Mouse (Mus musculus) hindbrain, postnatal 0 days (tissue): Measurements from ENCODE around the gene Parp9. TPM values are rescaled to one million over a fixed set of nuclear protein-coding genes. Genes with fewer than 3 reads are reported as not detected.
"Not testable (repeated sequence)": the region's sequence is repeated elsewhere in the genome, so short reads cannot be mapped to it uniquely, and the experiment has no call there.

ENCODE experiments used
- ATAC-seq: fragments of 200-750 bp; cut with Nextera tagmentation; 2 replicates; pipeline ENCODE4 v1.8.0; 2017; ENCODE audit warnings: mild to moderate bottlenecking, moderate TSS enrichment, moderate library complexity
- DNase-seq: peaks from one replicate; pipeline ENCODE4 v3.0.0-alpha.2; 2015; ENCODE audit warnings: low spot score
- H3K27ac ChIP-seq: fragments of 300-500 bp; sonication (generic); 2 replicates; pipeline ENCODE4 v1.5.1; 2014; ENCODE audit warnings: mild to moderate bottlenecking
- H3K27me3 ChIP-seq: fragments of 300-500 bp; sonication (generic); 2 replicates; pipeline ENCODE4 v1.6.1; 2014; ENCODE audit warnings: low read length, mixed read lengths; ENCODE audit not compliant: insufficient read depth
- H3K36me3 ChIP-seq: fragments of 300-500 bp; sonication (generic); 2 replicates; pipeline ENCODE4 v1.6.1; 2014; ENCODE audit warnings: low read length, mixed read lengths; ENCODE audit not compliant: insufficient read depth
- H3K4me1 ChIP-seq: fragments of 300-500 bp; sonication (generic); 2 replicates; pipeline ENCODE4 v1.6.1; 2014; ENCODE audit warnings: antibody characterized with exemption, low read length, mixed read lengths; ENCODE audit not compliant: insufficient read depth
- H3K4me2 ChIP-seq: fragments of 300-500 bp; sonication (generic); 2 replicates; pipeline ENCODE4 v1.6.1; 2014; ENCODE audit warnings: low read depth, mild to moderate bottlenecking, low read length, moderate library complexity, mixed read lengths
- H3K4me3 ChIP-seq: fragments of 300-500 bp; sonication (generic); 2 replicates; pipeline ENCODE4 v1.5.1; 2014; ENCODE audit warnings: low read length
- H3K9ac ChIP-seq: fragments of 300-500 bp; sonication (generic); replicated peaks from 2 replicates; pipeline ENCODE4 v1.6.1; 2014; ENCODE audit warnings: mild to moderate bottlenecking, low read length, moderate library complexity, mixed read lengths
- H3K9me3 ChIP-seq: fragments of 300-500 bp; sonication (generic); 2 replicates; pipeline ENCODE4 v1.6.1; 2016; ENCODE audit warnings: low read length, mixed read lengths
- CTCF ChIP-seq: IDR thresholded peaks from 2 replicates; pipeline ENCODE4 v1.5.1; 2016; ENCODE audit warnings: antibody characterized with exemption, control low read depth, low read depth
- WGBS: fragments of 180-500 bp; shearing (Covaris S2); extraction: QIAGEN DNeasy Blood & Tissue Kit; methylation state at CpG from one replicate; pipeline ENCODE4 v1.1.7; 2014; 5-methylcytosine and 5-hydroxymethylcytosine counted together
- polyA plus RNA-seq: library from polyadenylated mRNA; unstranded; fragments of >200 nt; fragmentation: Nextera tagmentation; extraction: Ambion mirVana; gene quantifications from 2 replicates; pipeline ENCODE4 v1.2.1, GENCODE M21; 2015
- total RNA-seq: library from RNA; depleted of rRNA; stranded (reverse); fragments of >200 nt; gene quantifications from 2 replicates; pipeline ENCODE4 v1.2.3, GENCODE M21; 2014; rRNA removed

The Parp9 gene
- total RNA-seq (2.5 and 3.5 TPM in 2 replicates), polyA plus RNA-seq (3.6 and 3.8 TPM in 2 replicates)

- no peaks in the 10 kb centered on the region for H3K36me3 ChIP-seq
- peak within 1 kb of the TSS; percentile 60 for H3K4me3 ChIP-seq
- no peaks in the 10 kb centered on the region; the same call in 1 of the 2 replicates for H3K4me1 ChIP-seq
- H3K4me2 ChIP-seq, result peak within 1 kb of the TSS; percentile 63
- no peaks in the 10 kb centered on the region for H3K9me3 ChIP-seq
- DNase-seq (peak; percentile 52), ATAC-seq (peak; percentile 70)
- no peak for TF ChIP-seq CTCF
- H3K27me3 ChIP-seq, result no peaks in the 10 kb centered on the region
- H3K9ac ChIP-seq, result peak within 1 kb of the TSS; percentile 47
- 2% methylated on average over 52 of the region's 52 CpGs for WGBS
- peak within 1 kb of the TSS; percentile 1; the same call in 1 of the 2 replicates for H3K27ac ChIP-seq
Observed at GRCm38 (mm10) chr16:35938211-35939151, at the start of gene Parp9, which contains the start of gene Dtx3l. Parp9 (plus strand) TSS chr16:35938470. Dtx3l (minus strand) TSS chr16:35939151.

GRCm38 (mm10) chr16:35888910-35889309 is 49.4 kb upstream of the Parp9 start:
- DNase-seq (peak; percentile 24), ATAC-seq (no peak)
- Histone ChIP-seq H3K9ac (no peak overlapping the region), H3K27ac (no peak overlapping the region), H3K4me3 (no peak overlapping the region), H3K27me3 (no peaks in the 10 kb centered on the region), H3K4me2 (no peak overlapping the region), H3K36me3 (no peaks in the 10 kb centered on the region), H3K4me1 (no peaks in the 10 kb centered on the region), H3K9me3 (no peaks in the 10 kb centered on the region)
- WGBS, result 94% methylated on average over 5 of the region's 5 CpGs
- TF ChIP-seq CTCF, result no peak; the same call in 1 of the 2 replicates

GRCm38 (mm10) chr16:35890645-35891044 is 47.6 kb upstream of the Parp9 start:
- no peaks in the 10 kb centered on the region for H3K9me3 ChIP-seq
- peak; percentile 68 for TF ChIP-seq CTCF
- H3K9ac ChIP-seq, result no peak overlapping the region
- H3K4me1 ChIP-seq, result no peaks in the 10 kb centered on the region
- H3K4me2 ChIP-seq, result no peak overlapping the region
- WGBS, result 77% methylated on average over 3 of the region's 3 CpGs
- no peak overlapping the region for H3K4me3 ChIP-seq
- ATAC-seq, result no peak
- DNase-seq, result no peak
- no peaks in the 10 kb centered on the region for H3K27me3 ChIP-seq
- no peak overlapping the region for H3K27ac ChIP-seq
- H3K36me3 ChIP-seq, result no peaks in the 10 kb centered on the region

- H3K27ac ChIP-seq, H3K4me3 ChIP-seq, H3K4me2 ChIP-seq, DNase-seq, H3K9ac ChIP-seq, H3K4me1 ChIP-seq, ATAC-seq, H3K9me3 ChIP-seq, H3K36me3 ChIP-seq, H3K27me3 ChIP-seq: not testable (repeated sequence)
- 67% methylated on average over 5 of the region's 5 CpGs for WGBS
Observed at GRCm38 (mm10) chr16:35891603-35892002, 46.7 kb upstream of the Parp9 start.

GRCm38 (mm10) chr16:35894997-35895396 is 43.3 kb upstream of the Parp9 start:
- no peak overlapping the region for H3K27ac ChIP-seq
- no peak overlapping the region for H3K4me2 ChIP-seq
- no peak overlapping the region for H3K4me3 ChIP-seq
- no peak for TF ChIP-seq CTCF
- H3K36me3 ChIP-seq, result no peaks in the 10 kb centered on the region
- no peaks in the 10 kb centered on the region for H3K27me3 ChIP-seq
- no peaks in the 10 kb centered on the region for H3K9me3 ChIP-seq
- 47% methylated on average over 6 of the region's 6 CpGs for WGBS
- H3K9ac ChIP-seq, result no peak overlapping the region
- ATAC-seq (no peak), DNase-seq (no peak)
- H3K4me1 ChIP-seq, result no peaks in the 10 kb centered on the region

- DNase-seq, result no peak
- TF ChIP-seq CTCF, result no peak
- Histone ChIP-seq H3K9me3 (no peaks in the 10 kb centered on the region), H3K36me3 (no peaks in the 10 kb centered on the region), H3K27me3 (no peaks in the 10 kb centered on the region), H3K4me2 (no peak overlapping the region), H3K4me1 (no peaks in the 10 kb centered on the region), H3K27ac (no peak overlapping the region), H3K9ac (no peak overlapping the region), H3K4me3 (no peak overlapping the region)
- ATAC-seq, result no peak
- 86% methylated on average over 3 of the region's 3 CpGs for WGBS
Observed at GRCm38 (mm10) chr16:35900541-35900940, 37.7 kb upstream of the Parp9 start.
